ENCODE assay signal across 8 mouse cellular contexts in the genomic region with DNA sequence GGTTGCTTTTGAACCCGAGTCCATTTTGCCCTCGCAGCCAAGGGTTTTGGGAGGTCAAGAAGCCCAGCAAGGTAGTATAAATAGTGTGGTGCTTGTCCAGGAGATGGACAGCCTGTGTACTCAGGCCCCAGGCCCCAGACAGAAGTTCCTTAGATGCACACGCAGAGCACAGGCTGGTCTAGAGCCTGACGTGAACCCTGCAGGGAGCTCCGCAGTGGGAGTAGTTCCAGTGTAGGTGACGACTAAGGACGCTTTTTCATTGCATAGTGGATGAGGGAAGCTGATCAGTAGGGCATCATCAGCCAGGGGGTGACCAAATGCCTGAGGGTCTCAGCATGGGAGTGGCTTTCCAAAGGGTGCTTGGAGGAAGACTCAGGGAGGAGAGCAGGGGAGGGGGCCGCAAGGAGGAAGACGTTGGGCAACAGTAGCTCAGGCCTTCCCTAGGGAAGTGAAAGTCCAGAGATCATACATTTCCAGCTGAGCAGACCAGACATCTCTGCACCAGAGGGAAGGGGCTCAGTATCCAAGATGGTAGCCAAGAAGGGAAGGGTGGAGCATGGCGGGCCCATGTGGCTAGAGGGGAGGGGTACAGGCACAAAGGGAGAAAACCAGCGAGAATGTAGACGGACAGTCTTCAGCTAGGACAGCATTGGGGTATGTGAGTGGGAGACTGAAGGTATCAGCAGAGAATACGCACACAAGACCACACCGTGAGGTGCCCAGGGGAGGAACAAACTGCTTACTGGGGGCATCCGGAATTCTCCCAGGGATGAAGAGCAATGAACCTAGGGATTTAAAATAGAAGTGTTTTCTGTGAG. TPM values are rescaled to one million over a fixed set of nuclear protein-coding genes. Genes with fewer than 3 reads are reported as not detected.
DNase-seq lines count a peak whose midpoint lies in the region; ATAC-seq and TF ChIP-seq lines count a peak whose summit lies in the region.

No protein-coding gene starts in this region.

- no peaks in the 10 kb centered on the region for H3K9me3 ChIP-seq in limb, embryonic 14.5 days (ENCODE audit: control insufficient read depth, low read length)
- H3K9me3 ChIP-seq in stomach, embryonic 15.5 days: no peaks in the 10 kb centered on the region

- peaks cover 6% of the 10 kb centered on the region for H3K4me1 ChIP-seq in limb, embryonic 14.5 days (ENCODE audit: control insufficient read depth, insufficient read depth, low read length)
- H3K4me1 ChIP-seq in stomach, embryonic 15.5 days: peaks cover 11% of the 10 kb centered on the region

- 33% methylated on average over 15 of the region's 15 CpGs for WGBS in limb, embryonic 14.5 days
- WGBS in stomach, embryonic 15.5 days: 30% methylated on average over 15 of the region's 15 CpGs

- no peak for TF ChIP-seq POLR2A in limb, embryonic 14.5 days (IDR thresholded peaks at IDR 0.05; ENCODE audit: borderline replicate concordance, extremely low read depth, insufficient read depth, insufficient read length)

- peak overlapping the region; percentile 93 for H3K4me2 ChIP-seq in limb, embryonic 14.5 days (replicated peaks; ENCODE audit: low read depth, low read length, severe bottlenecking)
- peak overlapping the region; percentile 89 for H3K4me2 ChIP-seq in stomach, embryonic 15.5 days

- DNase-seq in cerebellum, adult 11-12 months: peak; percentile 73
- DNase-seq in cerebellum, postnatal 36 days: no peak
- DNase-seq in ovary, postnatal 36 days (ENCODE audit: low spot score): peak; percentile 3
- DNase-seq in ovary, postnatal 14 days (ENCODE audit: low spot score): no peak
- DNase-seq in limb, embryonic 14.5 days (ENCODE audit: low spot score): no peak
- no peak for DNase-seq in urinary bladder, adult 18-20 months (ENCODE audit: low spot score in 2 of 2)
- no peak for DNase-seq in ovary, adult 18-20 months (ENCODE audit: low spot score)

- H3K9ac ChIP-seq in limb, embryonic 14.5 days (ENCODE audit: low read depth, low read length, severe bottlenecking): peak overlapping the region; percentile 90
- H3K9ac ChIP-seq in stomach, embryonic 15.5 days: peak overlapping the region; percentile 92

- H3K27ac ChIP-seq in limb, embryonic 14.5 days (replicated peaks; ENCODE audit: low read depth, low read length): peak overlapping the region; percentile 90
- H3K27ac ChIP-seq in stomach, embryonic 15.5 days: peak overlapping the region; percentile 94

- H3K27me3 ChIP-seq in limb, embryonic 14.5 days (ENCODE audit: control insufficient read depth, insufficient read depth, low read length): no peaks in the 10 kb centered on the region
- no peaks in the 10 kb centered on the region for H3K27me3 ChIP-seq in stomach, embryonic 15.5 days (replicated peaks)

- H3K4me3 ChIP-seq in limb, embryonic 14.5 days (replicated peaks; ENCODE audit: low read length): peak overlapping the region; percentile 100
- H3K4me3 ChIP-seq in stomach, embryonic 15.5 days (replicated peaks): peak overlapping the region; percentile 100

- no peak for ATAC-seq in limb, embryonic 14.5 days (ENCODE audit: low FRiP score, low read depth)
- peak; percentile 9; the same call in 1 of the 2 replicates for ATAC-seq in stomach, embryonic 15.5 days (ENCODE audit: insufficient read depth, low FRiP score, low read depth)

- H3K36me3 ChIP-seq in limb, embryonic 14.5 days (ENCODE audit: control insufficient read depth, insufficient read depth, low read length): peaks cover 5% of the 10 kb centered on the region; the same call in 1 of the 2 replicates
- peaks cover 6% of the 10 kb centered on the region; the same call in 1 of the 2 replicates for H3K36me3 ChIP-seq in stomach, embryonic 15.5 days

RNA-seq across cellular contexts. Expression of gene Tpgs1, which starts 1.1 kb away (rescaled TPM):
- polyA plus RNA-seq in limb, embryonic 14.5 days (2012; rRNA removed): 44.6 and 57.4 TPM in 2 replicates
- polyA plus RNA-seq in limb, embryonic 14.5 days (2014; fragmentation: Nextera tagmentation; extraction: Ambion mirVana): 66.0 and 67.0 TPM in 2 replicates
- 58.2 and 59.3 TPM in 2 replicates for polyA plus RNA-seq in stomach, embryonic 15.5 days (2015; fragmentation: Nextera tagmentation; extraction: Ambion mirVana)

RNA-seq across cellular contexts. Expression of gene Madcam1, which starts 5.9 kb away (rescaled TPM):
- 5.0 and 8.4 TPM in 2 replicates for polyA plus RNA-seq in limb, embryonic 14.5 days (2012; rRNA removed)
- polyA plus RNA-seq in limb, embryonic 14.5 days (2014; fragmentation: Nextera tagmentation; extraction: Ambion mirVana): 8.2 and 11.5 TPM in 2 replicates
- polyA plus RNA-seq in stomach, embryonic 15.5 days (2015; fragmentation: Nextera tagmentation; extraction: Ambion mirVana): 36.4 and 41.1 TPM in 2 replicates

RNA-seq across cellular contexts. Expression of gene Cdc34, which starts 11.7 kb away (rescaled TPM):
- 138 and 156 TPM in 2 replicates for polyA plus RNA-seq in limb, embryonic 14.5 days (2012; rRNA removed)
- 106 and 110 TPM in 2 replicates for polyA plus RNA-seq in limb, embryonic 14.5 days (2014; fragmentation: Nextera tagmentation; extraction: Ambion mirVana)
- 107 and 108 TPM in 2 replicates for polyA plus RNA-seq in stomach, embryonic 15.5 days (2015; fragmentation: Nextera tagmentation; extraction: Ambion mirVana)

RNA-seq across cellular contexts. Expression of gene Gzmm, which starts 18.5 kb away (rescaled TPM):
- 1.1 and 1.4 TPM in 2 replicates for polyA plus RNA-seq in limb, embryonic 14.5 days (2012; rRNA removed)
- 0.66 and 0.82 TPM in 2 replicates for polyA plus RNA-seq in limb, embryonic 14.5 days (2014; fragmentation: Nextera tagmentation; extraction: Ambion mirVana)
- polyA plus RNA-seq in stomach, embryonic 15.5 days (2015; fragmentation: Nextera tagmentation; extraction: Ambion mirVana): 0.40 and 0.57 TPM in 2 replicates

RNA-seq across cellular contexts. Expression of gene Odf3l2, which starts 24.7 kb away (rescaled TPM):
- 0.14 and 0.22 TPM in 2 replicates for polyA plus RNA-seq in limb, embryonic 14.5 days (2012; rRNA removed)
- polyA plus RNA-seq in limb, embryonic 14.5 days (2014; fragmentation: Nextera tagmentation; extraction: Ambion mirVana): 0.15 TPM in 1 of 2 replicates, not detected in the other
- not detected in 2 replicates for polyA plus RNA-seq in stomach, embryonic 15.5 days (2015; fragmentation: Nextera tagmentation; extraction: Ambion mirVana)

Comparison
In these comparisons a context has a peak if more than half of its experiments do, and no peak if none do; other contexts are left out.
1. DNase-seq: peak in cerebellum, adult 11-12 months (single experiment) and ovary, postnatal 36 days (single experiment); none in cerebellum, postnatal 36 days (0 of 2), ovary, postnatal 14 days (single experiment), limb, embryonic 14.5 days (single experiment), urinary bladder, adult 18-20 months (0 of 2) and ovary, adult 18-20 months (single experiment).